Mouse (Mus musculus) embryonic facial prominence, embryonic 15.5 days (tissue): ENCODE results near the gene Apol9a. TPM values are rescaled to one million over a fixed set of nuclear protein-coding genes. Genes with fewer than 3 reads are reported as not detected.
"Not testable (repeated sequence)": the region's sequence is repeated elsewhere in the genome, so short reads cannot be mapped to it uniquely, and the experiment has no call there.

Experiments used
- ATAC-seq: fragments of 200-750 bp; cut with Nextera tagmentation; 2 replicates; pipeline ENCODE4 v1.8.0; 2017; ENCODE audit warnings: low read depth, moderate TSS enrichment; ENCODE audit not compliant: insufficient number of reproducible peaks, low FRiP score, low TSS enrichment
- H3K27ac ChIP-seq: fragments of 300-500 bp; sonication (generic); replicated peaks from 2 replicates; pipeline ENCODE4 v1.5.1; 2015; ENCODE audit warnings: mild to moderate bottlenecking, inconsistent platforms
- H3K27me3 ChIP-seq: fragments of 300-500 bp; sonication (generic); 2 replicates; pipeline ENCODE4 v1.6.1; 2015; ENCODE audit warnings: inconsistent platforms
- H3K36me3 ChIP-seq: fragments of 300-500 bp; sonication (generic); 2 replicates; pipeline ENCODE4 v1.6.1; 2015; ENCODE audit warnings: mild to moderate bottlenecking, inconsistent platforms
- H3K4me1 ChIP-seq: fragments of 300-500 bp; sonication (generic); 2 replicates; pipeline ENCODE4 v1.6.1; 2015; ENCODE audit warnings: inconsistent platforms
- H3K4me2 ChIP-seq: fragments of 300-500 bp; sonication (generic); replicated peaks from 2 replicates; pipeline ENCODE4 v1.6.1; 2015; ENCODE audit warnings: mild to moderate bottlenecking, inconsistent platforms
- H3K4me3 ChIP-seq: fragments of 300-500 bp; sonication (generic); replicated peaks from 2 replicates; pipeline ENCODE4 v1.5.1; 2015; ENCODE audit warnings: mild to moderate bottlenecking, inconsistent platforms
- H3K9ac ChIP-seq: fragments of 300-500 bp; sonication (generic); 2 replicates; pipeline ENCODE4 v1.6.1; 2015; ENCODE audit warnings: inconsistent platforms
- H3K9me3 ChIP-seq: fragments of 300-500 bp; sonication (generic); replicated peaks from 2 replicates; pipeline ENCODE4 v1.6.1; 2016; ENCODE audit warnings: inconsistent platforms
- WGBS: fragments of 180-500 bp; shearing (Covaris S2); methylation state at CpG from one replicate; pipeline ENCODE4 v1.1.7; 2015; 5-methylcytosine and 5-hydroxymethylcytosine counted together
- polyA plus RNA-seq: library from polyadenylated mRNA; unstranded; fragments of >200 nt; fragmentation: Nextera tagmentation; extraction: Ambion mirVana; gene quantifications from 2 replicates; pipeline ENCODE4 v1.2.1, GENCODE M21; 2015

Gene Apol9a
- polyA plus RNA-seq, 1 experiment from 2014 or later: 0.13 TPM

- ATAC-seq, H3K4me1 ChIP-seq, H3K9ac ChIP-seq, H3K9me3 ChIP-seq, H3K36me3 ChIP-seq, H3K4me2 ChIP-seq, H3K4me3 ChIP-seq, H3K27ac ChIP-seq, H3K27me3 ChIP-seq: not testable (repeated sequence)
- 62% methylated on average over 9 of the region's 9 CpGs for WGBS
These were observed 11.9 kb downstream of the Apol9a start, which contains the start of gene Apol7a for GRCm38 (mm10) chr15:77399027-77399426. TSS of gene Apol7a (minus strand) at chr15:77399110.

- not testable (repeated sequence) for H3K9ac ChIP-seq, H3K9me3 ChIP-seq, H3K27ac ChIP-seq, H3K36me3 ChIP-seq, H3K27me3 ChIP-seq, H3K4me2 ChIP-seq, ATAC-seq, H3K4me3 ChIP-seq, H3K4me1 ChIP-seq
- 66% methylated on average over 11 of the region's 11 CpGs for WGBS
These were observed 13.3 kb downstream of the Apol9a start for GRCm38 (mm10) chr15:77397450-77398132.

GRCm38 (mm10) chr15:77393832-77394231, 17.1 kb downstream of the Apol9a start:
- not testable (repeated sequence) for H3K9me3 ChIP-seq, H3K27me3 ChIP-seq, H3K36me3 ChIP-seq, H3K4me3 ChIP-seq, H3K4me2 ChIP-seq, ATAC-seq, H3K27ac ChIP-seq, H3K9ac ChIP-seq, H3K4me1 ChIP-seq
- WGBS: 47% methylated on average over 3 of the region's 3 CpGs

GRCm38 (mm10) chr15:77387462-77387861, 23.5 kb downstream of the Apol9a start:
- Histone ChIP-seq H3K4me1 (no peaks in the 10 kb centered on the region), H3K9me3 (no peaks in the 10 kb centered on the region), H3K9ac (no peak overlapping the region), H3K27ac (no peak overlapping the region), H3K27me3 (no peaks in the 10 kb centered on the region), H3K36me3 (no peaks in the 10 kb centered on the region), H3K4me3 (no peak overlapping the region), H3K4me2 (no peak overlapping the region)
- no peak for ATAC-seq
- WGBS: 65% methylated on average over 2 of the region's 2 CpGs

- Histone ChIP-seq H3K9me3 (no peaks in the 10 kb centered on the region), H3K27me3 (no peaks in the 10 kb centered on the region), H3K27ac (no peak overlapping the region), H3K4me1 (no peaks in the 10 kb centered on the region), H3K4me2 (no peak overlapping the region), H3K9ac (no peak overlapping the region), H3K36me3 (no peaks in the 10 kb centered on the region), H3K4me3 (no peak overlapping the region)
- ATAC-seq: no peak
- 88% methylated on average over 7 of the region's 7 CpGs for WGBS
These were observed 26.4 kb downstream of the Apol9a start for GRCm38 (mm10) chr15:77384340-77385030.

GRCm38 (mm10) chr15:77382880-77383279, 28.1 kb downstream of the Apol9a start:
- Histone ChIP-seq H3K4me2 (no peak overlapping the region), H3K27ac (no peak overlapping the region), H3K9ac (no peak overlapping the region), H3K4me1 (no peaks in the 10 kb centered on the region), H3K4me3 (no peak overlapping the region), H3K36me3 (no peaks in the 10 kb centered on the region), H3K9me3 (no peaks in the 10 kb centered on the region), H3K27me3 (no peaks in the 10 kb centered on the region)
- ATAC-seq: no peak
- 39% methylated on average over 1 of the region's 1 CpGs for WGBS

- no peaks in the 10 kb centered on the region for H3K36me3 ChIP-seq
- 89% methylated on average over 10 of the region's 11 CpGs for WGBS
- no peak overlapping the region for H3K4me3 ChIP-seq
- no peaks in the 10 kb centered on the region for H3K4me1 ChIP-seq
- H3K9ac ChIP-seq: no peak overlapping the region
- H3K27ac ChIP-seq: no peak overlapping the region
- no peak overlapping the region for H3K4me2 ChIP-seq
- H3K9me3 ChIP-seq: no peaks in the 10 kb centered on the region
- no peaks in the 10 kb centered on the region for H3K27me3 ChIP-seq
- no peak for ATAC-seq
These were observed 28.6 kb downstream of the Apol9a start for GRCm38 (mm10) chr15:77382271-77382850.

- no peak overlapping the region for H3K4me2 ChIP-seq
- H3K4me3 ChIP-seq: no peak overlapping the region
- no peaks in the 10 kb centered on the region for H3K27me3 ChIP-seq
- H3K9me3 ChIP-seq: no peaks in the 10 kb centered on the region
- no peak for ATAC-seq
- H3K27ac ChIP-seq: no peak overlapping the region
- no peaks in the 10 kb centered on the region for H3K36me3 ChIP-seq
- no peak overlapping the region for H3K9ac ChIP-seq
- no peaks in the 10 kb centered on the region for H3K4me1 ChIP-seq
- WGBS: 88% methylated on average over 6 of the region's 6 CpGs
These were observed 29.5 kb downstream of the Apol9a start for GRCm38 (mm10) chr15:77381481-77381880.

- H3K4me1 ChIP-seq: no peaks in the 10 kb centered on the region
- no peaks in the 10 kb centered on the region for H3K27me3 ChIP-seq
- no peak overlapping the region for H3K4me2 ChIP-seq
- WGBS: 33% methylated on average over 4 of the region's 4 CpGs
- no peak for ATAC-seq
- H3K4me3 ChIP-seq: no peak overlapping the region
- no peak overlapping the region for H3K27ac ChIP-seq
- H3K9me3 ChIP-seq: no peaks in the 10 kb centered on the region
- no peak overlapping the region for H3K9ac ChIP-seq
- H3K36me3 ChIP-seq: no peaks in the 10 kb centered on the region
These were observed 31.0 kb downstream of the Apol9a start for GRCm38 (mm10) chr15:77379921-77380320.

GRCm38 (mm10) chr15:77377419-77377818, 33.5 kb downstream of the Apol9a start:
- no peak overlapping the region for H3K9ac ChIP-seq
- ATAC-seq: no peak
- H3K4me3 ChIP-seq: no peak overlapping the region
- 89% methylated on average over 4 of the region's 4 CpGs for WGBS
- H3K4me2 ChIP-seq: no peak overlapping the region
- H3K27me3 ChIP-seq: no peaks in the 10 kb centered on the region
- no peaks in the 10 kb centered on the region for H3K9me3 ChIP-seq
- no peaks in the 10 kb centered on the region for H3K4me1 ChIP-seq
- no peaks in the 10 kb centered on the region for H3K36me3 ChIP-seq
- no peak overlapping the region for H3K27ac ChIP-seq

- Histone ChIP-seq H3K27ac (no peak overlapping the region), H3K9ac (no peak overlapping the region), H3K9me3 (no peaks in the 10 kb centered on the region), H3K27me3 (no peaks in the 10 kb centered on the region), H3K4me1 (no peaks in the 10 kb centered on the region), H3K4me2 (no peak overlapping the region), H3K4me3 (no peak overlapping the region), H3K36me3 (no peaks in the 10 kb centered on the region)
- no peak for ATAC-seq
- 67% methylated on average over 7 of the region's 7 CpGs for WGBS
These were observed 34.0 kb downstream of the Apol9a start for GRCm38 (mm10) chr15:77376920-77377319.
